Mouse (Mus musculus) erythroblast, embryonic 14.5 days (primary cell): ENCODE data around the gene Bnipl. TPM values are rescaled to one million over a fixed set of nuclear protein-coding genes. Genes with fewer than 3 reads are reported as not detected.

ENCODE experiments used
- H3K27me3 ChIP-seq: 2 replicates; pipeline ENCODE4 v1.6.1; 2012; ENCODE audit warnings: inconsistent platforms; ENCODE audit not compliant: control insufficient read depth
- H3K36me3 ChIP-seq: 2 replicates; pipeline ENCODE4 v1.6.1; 2012; ENCODE audit warnings: mild to moderate bottlenecking, inconsistent platforms; ENCODE audit not compliant: control insufficient read depth
- H3K4me1 ChIP-seq: 2 replicates; pipeline ENCODE4 v1.6.1; 2012; ENCODE audit warnings: inconsistent platforms; ENCODE audit not compliant: control insufficient read depth
- H3K4me3 ChIP-seq: replicated peaks from 2 replicates; pipeline ENCODE3; 2012; ENCODE audit warnings: moderate library complexity, mild to moderate bottlenecking, inconsistent platforms
- H3K9me3 ChIP-seq: 2 replicates; pipeline ENCODE4 v1.6.1; 2012; ENCODE audit warnings: low read length, inconsistent platforms, mixed read lengths; ENCODE audit not compliant: control insufficient read depth
- GATA1 ChIP-seq: IDR thresholded peaks from 2 replicates; pipeline ENCODE4 v1.6.1; 2012; ENCODE audit warnings: low read length, inconsistent platforms, mixed read lengths
- TAL1 ChIP-seq: IDR thresholded peaks from 3 replicates; pipeline ENCODE4 v1.6.1; 2012; ENCODE audit warnings: low read length, inconsistent platforms, mixed read lengths
- polyA plus RNA-seq: library from polyadenylated mRNA; stranded (reverse); fragments of >175 nt; gene quantifications from 2 replicates; pipeline ENCODE4 v1.2.3, GENCODE M21; 2012

Bnipl gene
- polyA plus RNA-seq, 1 experiment = not detected

DNA sequence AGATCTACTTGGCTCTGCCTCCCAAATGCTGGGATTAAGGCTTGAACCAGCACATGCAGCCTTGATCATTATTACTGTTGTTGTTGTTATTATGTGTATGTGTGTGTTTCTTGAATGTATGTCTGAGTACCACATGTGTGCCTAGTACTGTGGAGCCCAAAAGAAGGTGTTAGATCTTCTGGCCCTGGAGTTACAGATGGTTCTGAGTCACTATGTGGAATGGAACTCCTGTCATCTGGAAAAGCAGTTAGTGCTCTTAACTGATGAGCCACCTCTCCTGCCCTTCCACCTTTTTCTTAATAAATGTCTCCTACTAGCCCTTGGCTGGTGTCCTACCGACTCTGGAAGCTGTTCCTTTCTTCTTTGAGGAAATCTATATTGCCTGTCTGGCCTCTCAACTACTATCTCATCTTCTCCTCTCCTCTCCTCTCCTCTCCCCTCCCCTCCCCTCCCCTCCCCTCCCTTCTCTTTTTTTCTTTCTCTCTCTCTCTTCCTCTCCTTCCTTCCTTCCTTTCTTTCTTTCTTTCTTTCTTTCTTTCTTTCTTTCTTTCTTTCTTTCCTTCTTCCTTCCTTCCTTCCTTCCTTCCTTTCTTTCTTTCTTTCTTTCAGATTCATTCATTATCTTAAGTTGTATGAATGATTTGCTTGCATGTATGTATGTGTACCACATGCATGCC lies 3.2 kb downstream of the Bnipl start:
- peaks cover 18% of the 10 kb centered on the region for H3K4me1 ChIP-seq
- H3K4me3 ChIP-seq = no peak overlapping the region
- TF ChIP-seq GATA1 (no peak), TAL1 (no peak)
- H3K9me3 ChIP-seq = no peaks in the 10 kb centered on the region
- H3K36me3 ChIP-seq = peaks cover 1% of the 10 kb centered on the region
- H3K27me3 ChIP-seq = no peaks in the 10 kb centered on the region

DNA sequence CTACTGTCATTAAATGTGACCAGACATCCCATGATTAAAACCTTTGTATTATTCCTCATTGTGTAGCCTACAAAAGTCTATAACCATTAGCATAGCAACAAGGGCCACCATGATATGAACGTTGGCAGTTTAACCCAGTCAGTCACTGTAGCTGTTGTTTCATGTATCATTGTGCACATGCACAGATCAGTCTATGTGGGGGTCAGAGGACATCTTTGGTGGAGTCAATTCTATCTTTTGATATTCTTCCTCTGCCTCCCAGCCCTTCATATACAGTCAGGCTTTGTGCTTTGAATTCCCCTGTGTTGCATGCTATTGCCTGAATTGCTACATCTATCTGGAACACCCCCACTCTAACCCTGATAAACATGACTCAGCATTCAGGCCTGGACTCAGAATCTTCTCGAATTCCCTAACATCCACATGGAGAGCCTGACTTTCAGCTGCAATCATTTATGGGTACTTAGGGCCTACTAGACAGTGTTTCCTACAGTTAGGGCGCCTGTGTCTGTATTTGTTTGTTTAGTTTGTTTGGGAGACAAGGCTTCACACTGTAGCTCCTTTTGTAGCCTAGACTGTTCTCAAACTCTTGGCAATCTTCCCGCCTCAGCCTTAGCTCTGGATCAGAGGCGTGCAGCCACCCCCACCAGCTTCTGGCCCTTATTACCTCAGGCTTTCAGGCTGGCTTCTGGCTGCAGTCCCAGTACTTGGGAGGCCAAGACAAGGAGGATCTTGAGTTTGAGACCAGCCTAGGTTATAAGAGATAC lies 4.3 kb downstream of the Bnipl start:
- TF ChIP-seq GATA1 (no peak), TAL1 (no peak)
- Histone ChIP-seq H3K9me3 (no peaks in the 10 kb centered on the region), H3K27me3 (no peaks in the 10 kb centered on the region), H3K4me1 (peaks cover 18% of the 10 kb centered on the region), H3K4me3 (no peak overlapping the region), H3K36me3 (no peaks in the 10 kb centered on the region; the same call in 1 of the 2 replicates)

GRCm38 (mm10) chr3:95243086-95243485 lies 7.9 kb downstream of the Bnipl start:
- Histone ChIP-seq H3K9me3 (no peaks in the 10 kb centered on the region), H3K4me3 (no peak overlapping the region), H3K4me1 (peaks cover 15% of the 10 kb centered on the region), H3K27me3 (peaks cover 3% of the 10 kb centered on the region), H3K36me3 (peaks cover 5% of the 10 kb centered on the region)
- TF ChIP-seq TAL1 (no peak), GATA1 (no peak)

- Histone ChIP-seq H3K4me3 (no peak within 1 kb of the TSS), H3K9me3 (no peaks in the 10 kb centered on the region), H3K36me3 (peaks cover 20% of the 10 kb centered on the region), H3K4me1 (peaks cover 5% of the 10 kb centered on the region), H3K27me3 (peaks cover 3% of the 10 kb centered on the region)
- TF ChIP-seq GATA1 = no peak
- TF ChIP-seq TAL1 = no peak
Observed at GRCm38 (mm10) chr3:95241498-95241897, 9.5 kb downstream of the Bnipl start, which contains the start of gene Gm128. Gene Gm128 (minus strand): TSS chr3:95241598.

DNA sequence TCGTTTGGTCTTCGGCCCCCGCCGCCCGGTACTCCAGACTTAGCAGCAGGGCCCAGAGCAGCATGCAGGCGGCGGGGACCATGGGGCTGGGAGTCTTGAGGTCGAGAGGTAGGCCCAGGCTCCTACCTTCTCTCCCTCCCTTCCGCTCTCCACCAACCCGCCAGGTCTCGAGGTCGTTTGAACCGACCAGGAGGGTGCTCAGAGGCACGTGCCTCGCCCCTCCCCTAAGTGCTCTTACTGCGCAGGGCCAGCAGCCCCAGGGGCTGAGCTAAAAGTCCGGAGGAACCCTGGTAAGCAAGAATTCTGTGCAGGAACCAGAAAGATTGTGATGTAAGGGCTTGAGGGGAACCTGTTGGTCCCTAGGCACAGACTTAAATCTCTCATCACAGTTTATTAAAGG lies 10.1 kb downstream of the Bnipl start:
- TF ChIP-seq GATA1 (no peak), TAL1 (no peak)
- H3K36me3 ChIP-seq = peaks cover 26% of the 10 kb centered on the region

GRCm38 (mm10) chr3:95239971-95240370 lies 11.0 kb downstream of the Bnipl start:
- peaks cover 3% of the 10 kb centered on the region for H3K27me3 ChIP-seq
- peaks cover 3% of the 10 kb centered on the region for H3K4me1 ChIP-seq
- H3K9me3 ChIP-seq = no peaks in the 10 kb centered on the region
- no peak for TF ChIP-seq GATA1
- TF ChIP-seq TAL1 = no peak
- peaks cover 35% of the 10 kb centered on the region for H3K36me3 ChIP-seq
- H3K4me3 ChIP-seq = no peak overlapping the region

More for the DNA sequence above, 10.1 kb downstream of the Bnipl start:
- Histone ChIP-seq H3K9me3 (no peaks in the 10 kb centered on the region), H3K4me3 (no peak overlapping the region), H3K4me1 (peaks cover 3% of the 10 kb centered on the region), H3K27me3 (peaks cover 3% of the 10 kb centered on the region)

- peaks cover 3% of the 10 kb centered on the region for H3K4me1 ChIP-seq
- H3K27me3 ChIP-seq = peaks cover 3% of the 10 kb centered on the region
- peaks cover 45% of the 10 kb centered on the region for H3K36me3 ChIP-seq
- H3K4me3 ChIP-seq = no peak overlapping the region
- TF ChIP-seq TAL1 (no peak), GATA1 (no peak)
- no peaks in the 10 kb centered on the region for H3K9me3 ChIP-seq
Observed at GRCm38 (mm10) chr3:95239022-95239421, 12.0 kb downstream of the Bnipl start.

DNA sequence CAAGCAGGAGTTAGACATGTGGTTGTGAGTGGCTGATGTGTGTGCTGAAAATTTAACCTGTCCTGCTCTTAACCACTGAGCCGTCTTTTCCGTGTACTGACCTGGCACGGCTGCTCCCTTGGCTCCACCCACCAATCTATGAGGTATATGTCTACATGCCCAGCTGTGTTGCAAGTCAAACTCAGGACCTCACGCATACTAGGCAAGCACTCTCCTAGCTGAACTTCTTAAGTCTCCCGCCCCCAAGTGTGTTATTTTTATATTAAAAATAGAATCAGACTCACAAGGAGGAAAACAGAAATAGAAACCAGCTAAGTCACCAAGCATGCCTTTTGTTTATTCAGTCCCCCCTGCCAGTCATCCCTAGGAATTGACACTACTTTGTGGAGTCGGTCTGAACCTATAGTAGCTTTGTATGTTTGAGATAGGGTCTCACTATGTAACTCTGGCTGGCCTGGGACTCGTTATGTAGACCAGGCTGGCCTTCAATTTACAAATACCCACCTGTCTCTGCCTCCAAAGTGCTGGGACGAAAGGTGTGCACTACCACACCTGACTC lies 13.4 kb downstream of the Bnipl start:
- Histone ChIP-seq H3K27me3 (peaks cover 3% of the 10 kb centered on the region), H3K4me1 (peaks cover 15% of the 10 kb centered on the region), H3K9me3 (no peaks in the 10 kb centered on the region), H3K4me3 (no peak overlapping the region), H3K36me3 (peaks cover 59% of the 10 kb centered on the region)
- TF ChIP-seq GATA1 (no peak), TAL1 (no peak)
